Mouse (Mus musculus) naive thymus-derived CD4-positive, alpha-beta T cell, adult 2 months (primary cell): ENCODE measurements at regions not wholly inside any gene's neighbourhood (a gene's known extent, or its start where the extent isn't known, plus 50 kb on each side); places are given as distances from the start of the nearest gene placed in this dataset.
A peak's percentile ranks its signal among the peaks of the same experiment; 100 is the strongest.

Source experiments
- DNase-seq: peaks from one replicate; pipeline ENCODE4 v3.0.0-alpha.2; 2011; ENCODE audit warnings: low read depth

DNA sequence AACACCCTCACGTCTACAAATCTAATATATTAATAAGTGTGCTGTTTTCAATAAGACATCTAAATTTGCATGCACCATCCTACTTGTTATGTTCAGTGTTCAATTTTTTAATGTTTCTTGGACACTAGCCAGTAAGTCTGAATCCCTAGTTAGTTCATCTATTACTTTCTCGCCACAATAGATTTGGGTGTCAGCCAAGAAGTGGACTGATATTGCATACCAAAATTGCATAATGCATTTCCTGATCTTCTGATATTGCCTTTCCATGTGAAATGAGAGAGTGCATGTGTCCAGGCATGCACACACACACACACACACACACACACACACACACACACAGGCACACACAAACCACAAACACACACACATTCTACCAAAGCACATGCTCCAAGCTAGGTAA lies 874.9 kb downstream of the 5730522E02Rik start:
- no peak for DNase-seq

DNA sequence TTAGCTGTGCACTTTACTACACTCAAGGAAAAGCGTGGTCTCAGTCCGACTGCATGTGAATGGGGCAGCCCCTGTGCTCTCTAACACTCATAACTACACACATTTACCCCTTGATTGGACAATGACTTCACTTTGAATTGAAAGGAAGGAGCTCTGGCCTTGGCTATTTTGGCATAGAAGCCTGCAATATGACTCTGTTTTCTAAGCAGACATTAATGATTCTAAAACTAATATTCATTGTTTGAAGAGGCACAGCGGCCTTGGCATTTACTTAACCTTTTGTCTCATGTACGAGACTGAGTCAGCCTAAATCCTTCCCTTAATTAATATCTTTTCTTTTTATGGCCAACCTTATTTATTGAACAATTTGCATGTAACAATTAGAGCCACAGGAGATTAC lies 879.9 kb downstream of the 5730522E02Rik start:
- no peak for DNase-seq

DNA sequence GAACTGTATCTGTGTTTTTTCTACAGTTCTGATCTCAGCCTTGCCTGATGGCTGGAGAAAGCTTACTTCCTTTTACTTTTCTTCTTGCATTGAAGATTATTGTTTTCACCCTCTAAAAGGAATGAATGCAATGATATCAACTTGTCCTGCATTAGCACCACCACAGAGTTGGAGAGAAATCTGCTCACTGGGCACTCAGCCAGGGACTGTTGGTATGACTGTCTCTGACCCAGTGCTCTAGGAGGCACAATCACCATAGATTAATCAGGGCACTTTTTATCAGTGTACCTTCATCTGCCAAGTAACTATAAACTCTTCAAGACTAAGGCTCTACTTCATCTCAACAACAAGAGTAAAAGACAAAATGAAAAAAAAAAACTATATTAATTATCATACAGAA lies 888.1 kb downstream of the 5730522E02Rik start:
- DNase-seq = no peak

DNA sequence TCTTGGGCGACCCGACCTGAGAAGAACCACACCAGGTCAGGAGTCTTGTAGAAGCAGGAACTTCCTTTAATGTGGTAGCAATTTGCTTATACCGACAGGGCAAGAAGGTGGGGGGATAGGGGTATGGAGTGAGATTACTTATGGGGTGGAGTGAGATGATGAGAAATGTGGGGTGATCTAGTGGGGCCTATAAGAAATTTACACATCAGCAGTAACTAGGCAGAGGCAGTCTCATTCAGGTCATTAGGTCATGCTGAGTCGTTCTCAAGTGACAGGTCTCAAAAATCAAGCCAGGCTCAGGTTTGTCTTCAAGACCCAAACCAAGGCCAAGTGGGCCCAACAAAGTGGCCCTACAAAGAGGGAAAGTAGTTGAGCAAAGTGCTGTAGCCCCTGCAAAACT lies 889.1 kb downstream of the 5730522E02Rik start:
- DNase-seq = no peak

DNA sequence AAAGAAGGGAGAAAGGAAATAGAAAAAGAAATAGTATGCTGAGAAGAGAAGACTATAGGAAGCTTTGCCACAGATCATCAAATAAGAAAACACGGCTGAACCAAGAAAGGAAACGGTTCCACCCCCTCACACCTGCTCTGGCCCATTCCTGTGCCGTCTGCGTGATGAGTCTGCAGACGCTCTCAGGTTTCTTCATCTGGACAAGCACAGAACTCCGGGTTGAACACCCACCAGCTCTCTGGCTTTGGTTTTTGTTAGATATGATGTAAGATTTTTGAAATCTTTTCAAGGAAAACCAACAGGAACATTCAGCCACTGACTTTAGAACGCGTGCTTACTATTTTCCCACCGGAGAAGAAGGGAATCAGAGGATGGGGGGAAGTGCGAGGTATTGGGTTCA lies 895.9 kb downstream of the 5730522E02Rik start:
- DNase-seq = no peak

DNA sequence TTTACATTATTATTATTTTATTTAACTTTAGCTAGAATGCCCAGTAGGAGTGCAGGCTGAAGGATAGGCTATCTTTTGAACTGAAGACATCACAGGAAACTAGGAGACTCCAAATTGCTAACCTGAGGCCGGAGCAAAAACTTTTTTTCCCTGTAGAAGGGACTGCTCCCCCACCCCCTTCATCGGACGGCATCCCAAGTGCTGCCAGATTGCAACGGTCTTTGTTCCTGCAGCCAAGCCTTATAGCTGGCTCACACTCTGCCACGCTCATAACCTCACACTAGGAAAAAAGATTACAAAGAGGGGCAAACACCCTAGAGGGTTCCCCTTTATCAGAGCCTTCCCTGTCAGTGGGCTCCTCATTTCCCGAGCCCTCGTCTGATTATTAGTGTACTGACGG lies 896.7 kb downstream of the 5730522E02Rik start:
- no peak for DNase-seq

DNA sequence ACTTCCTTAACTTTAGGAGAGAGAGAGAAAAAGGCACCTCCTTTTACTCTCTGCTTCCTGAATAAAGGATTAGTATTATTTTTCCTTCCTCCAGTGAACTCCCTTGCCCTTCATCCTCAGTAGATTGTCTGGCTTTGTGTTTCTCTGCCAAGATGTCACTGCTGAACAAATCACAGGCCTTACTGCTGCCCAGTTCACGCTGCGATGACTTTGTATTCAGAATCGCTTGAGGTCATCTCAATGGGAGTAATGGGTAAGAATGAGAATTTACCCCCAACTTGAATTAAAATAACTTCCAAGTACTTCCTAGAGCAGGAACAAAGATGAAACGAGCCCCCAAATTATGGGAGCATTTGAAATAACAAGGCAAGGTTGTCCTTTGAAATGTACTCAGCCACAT lies 897.3 kb downstream of the 5730522E02Rik start:
- no peak for DNase-seq

DNA sequence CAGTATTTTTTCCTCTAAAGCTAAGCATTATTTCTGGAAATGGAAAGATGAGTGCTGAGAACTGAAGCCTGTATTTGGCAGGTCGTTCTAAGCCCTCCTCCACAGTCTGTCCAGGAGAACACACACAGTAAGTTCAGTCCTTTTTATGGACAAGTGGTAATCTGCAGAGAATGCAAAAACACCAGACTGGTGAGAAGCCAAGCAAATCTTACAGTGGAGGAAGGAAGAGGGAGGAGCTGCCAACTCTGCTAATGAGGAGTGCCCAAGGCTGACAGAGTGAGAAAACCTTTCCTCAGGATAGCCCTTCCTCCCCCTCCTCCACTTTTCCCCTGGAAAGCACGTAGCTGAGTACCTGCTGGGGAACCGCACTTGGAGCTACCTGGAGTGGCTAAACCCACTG lies 899.8 kb downstream of the 5730522E02Rik start:
- DNase-seq = no peak

DNA sequence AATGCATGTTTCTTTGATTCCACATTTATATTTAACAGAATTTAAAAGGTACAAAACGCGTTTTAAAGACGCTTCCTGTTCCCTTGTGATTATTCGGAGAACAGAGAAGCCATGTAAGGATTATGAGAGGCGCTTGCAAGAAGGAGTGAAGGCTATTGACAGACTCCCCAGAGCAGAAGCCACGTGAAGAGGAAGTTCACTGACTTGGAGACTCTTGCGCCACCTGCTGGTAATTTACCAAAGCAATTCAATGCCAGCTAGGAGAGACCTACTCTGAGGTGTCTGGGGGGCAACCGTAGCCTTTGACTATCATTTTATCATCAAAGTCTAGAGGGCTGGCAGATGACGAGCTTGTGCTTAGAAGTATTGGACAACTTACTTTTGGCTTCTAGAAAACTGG lies 909.4 kb downstream of the 5730522E02Rik start:
- DNase-seq = peak; percentile 37

DNA sequence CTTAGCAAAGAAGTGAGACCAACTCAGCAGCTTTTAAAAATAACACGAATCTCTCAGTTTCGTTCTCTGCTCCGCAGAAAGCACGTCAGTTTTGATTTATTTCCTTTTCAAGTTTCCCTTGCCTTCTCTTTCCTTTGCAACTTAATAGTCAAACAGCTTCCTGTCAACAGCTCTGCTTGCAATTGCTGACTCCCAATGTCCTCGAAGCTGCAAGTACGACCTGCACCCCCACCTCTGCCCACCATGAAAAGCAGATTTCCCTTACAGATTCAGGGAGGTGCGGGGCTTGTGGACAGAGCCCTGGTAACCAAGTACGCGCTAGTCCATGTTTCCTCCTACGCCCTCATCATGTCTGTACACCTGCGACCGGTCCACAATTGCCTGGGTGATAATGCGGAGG lies 922.2 kb downstream of the 5730522E02Rik start:
- no peak for DNase-seq

DNA sequence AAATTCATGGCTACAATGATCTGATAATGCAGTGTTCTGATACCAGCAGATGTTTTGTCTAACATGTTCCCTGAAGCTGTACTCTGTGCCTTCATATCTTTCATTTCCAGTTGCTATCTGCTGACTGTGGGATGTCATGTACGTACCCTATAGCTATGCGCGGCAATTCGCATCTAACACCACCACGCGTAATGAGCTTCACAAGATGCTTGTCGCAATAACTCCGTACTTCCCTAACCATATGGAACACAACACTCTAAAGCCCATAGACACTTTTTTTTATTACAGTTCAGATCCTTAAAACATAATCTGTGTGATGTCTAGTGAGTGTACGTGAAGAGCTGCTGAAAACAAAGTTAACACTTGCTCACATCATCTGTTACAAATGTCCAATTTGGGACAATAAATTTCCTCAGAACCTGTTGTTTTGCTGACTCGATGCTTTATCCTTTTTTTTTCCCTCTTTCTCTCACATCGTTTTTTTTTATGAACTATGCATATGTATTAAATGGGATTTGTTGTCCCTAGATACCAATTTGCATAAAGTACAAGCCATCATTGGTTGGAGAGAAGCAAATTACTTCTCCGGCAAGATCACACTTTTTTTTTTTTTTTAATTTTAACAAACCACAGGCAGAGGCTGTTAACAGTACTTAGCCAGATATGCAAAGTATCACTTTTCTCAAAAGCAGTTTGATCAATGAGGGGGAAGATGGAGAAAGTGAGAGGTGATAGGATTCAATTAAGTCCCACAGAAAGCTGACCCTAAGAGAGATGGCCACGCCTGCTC lies 922.9 kb downstream of the 5730522E02Rik start:
- no peak for DNase-seq

DNA sequence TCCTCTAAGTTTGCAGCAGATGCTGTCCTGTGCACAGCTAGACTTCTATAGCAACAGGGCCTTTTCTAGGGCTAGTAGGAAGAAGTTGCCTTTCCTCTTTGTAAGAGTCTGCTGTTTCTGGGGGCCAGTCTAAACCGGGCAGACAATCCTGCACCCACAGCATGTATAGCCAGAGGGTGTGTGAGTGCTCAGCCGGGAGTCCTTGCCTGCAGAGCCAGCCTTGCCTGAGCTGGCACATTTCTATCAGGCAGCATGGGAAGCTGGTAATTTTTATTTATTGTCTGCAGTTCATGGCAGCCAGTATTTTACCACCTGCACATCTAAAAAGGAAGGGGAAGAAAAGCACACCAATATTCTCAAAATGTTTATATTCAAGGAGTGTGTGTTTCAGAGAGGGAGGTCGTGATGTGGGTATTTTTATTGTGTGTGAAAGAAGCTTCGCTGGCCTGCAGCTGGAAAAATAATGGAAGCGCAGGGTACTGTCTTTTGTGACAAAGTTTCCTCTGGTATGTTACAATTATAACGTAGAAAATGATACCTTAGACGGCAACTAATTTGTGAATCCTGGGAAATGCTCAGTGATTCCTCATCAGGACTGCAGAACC lies 940.5 kb downstream of the 5730522E02Rik start:
- no peak for DNase-seq

DNA sequence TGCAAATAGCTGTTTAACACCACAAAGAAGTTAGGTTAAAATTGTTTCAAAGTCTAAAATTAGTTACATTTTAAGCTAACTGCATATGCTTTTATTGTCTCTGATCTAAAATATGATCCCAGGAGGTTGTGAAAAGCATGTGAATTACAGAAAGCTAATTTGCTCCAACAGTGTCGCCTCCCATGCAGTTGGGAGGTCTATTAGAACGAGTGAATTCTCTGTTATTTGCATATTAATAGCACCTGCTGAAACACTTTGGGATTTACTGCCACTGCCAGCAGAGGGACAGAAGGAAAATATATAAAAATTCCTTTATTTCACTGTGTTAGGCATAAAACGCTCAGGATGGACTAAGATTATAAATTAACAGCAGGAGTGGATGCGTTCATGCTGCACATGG lies 947.7 kb downstream of the 5730522E02Rik start:
- DNase-seq = no peak

DNA sequence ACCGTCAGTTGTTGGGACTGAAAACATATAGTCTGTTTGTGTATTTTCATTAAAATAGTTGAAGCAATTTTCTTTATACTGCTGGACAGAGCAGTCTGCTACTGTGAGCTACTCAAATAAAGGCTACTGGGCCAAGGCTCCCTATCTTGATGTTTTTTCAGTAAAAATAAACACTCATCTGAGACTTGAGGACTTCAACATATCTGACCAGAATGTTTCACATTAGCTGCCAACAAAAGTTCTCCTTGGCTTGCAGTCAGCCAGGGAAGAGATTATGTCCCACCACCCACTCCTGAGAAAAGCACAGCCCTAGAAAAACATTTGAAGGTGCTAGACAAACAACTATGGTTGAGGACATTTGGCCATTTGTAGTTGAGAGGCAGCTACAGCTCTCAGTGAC lies 950.9 kb downstream of the 5730522E02Rik start:
- no peak for DNase-seq

DNA sequence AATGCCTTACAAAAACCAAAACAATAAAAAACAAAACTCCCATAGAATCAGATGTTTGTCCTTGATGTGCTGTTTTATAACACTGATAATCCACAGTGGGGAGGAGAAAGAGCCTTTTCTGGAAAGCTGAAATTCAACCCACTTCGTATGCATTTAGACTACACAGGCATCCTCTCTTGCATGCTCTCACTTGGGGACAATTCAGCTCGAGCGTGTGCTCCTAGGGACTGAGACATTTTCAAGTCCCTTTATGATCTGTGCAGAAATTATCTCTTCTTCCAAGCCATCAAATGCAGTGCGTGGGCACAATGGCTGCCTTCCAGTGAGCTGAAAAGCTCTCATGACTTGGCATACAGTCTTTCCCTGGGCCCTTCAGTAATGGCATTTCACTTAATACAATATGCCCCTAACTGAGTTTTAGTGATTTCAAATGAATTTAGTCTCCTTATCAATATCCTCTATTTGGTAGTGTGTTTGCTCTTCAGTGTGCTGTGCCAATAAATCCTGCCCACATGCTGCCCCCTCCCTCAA lies 977.1 kb downstream of the 5730522E02Rik start:
- DNase-seq = no peak
